Mouse (Mus musculus) telencephalon, adult 2 months (tissue): ENCODE results near the gene Nbl1.

Experiments used
- DNase-seq: peaks from one replicate; pipeline ENCODE4 v3.0.0-alpha.2; 2011; ENCODE audit warnings: low read depth, low spot score

The Nbl1 gene

GRCm38 (mm10) chr4:139092356-139093195, at the start of gene Nbl1:
Gene Nbl1 (minus strand): TSS chr4:139092993.
- DNase-seq: no peak

- DNase-seq: no peak
Measured at GRCm38 (mm10) chr4:139141785-139142184, 49.0 kb upstream of the Nbl1 start.

- DNase-seq: no peak
Measured at GRCm38 (mm10) chr4:139140267-139140666, 47.5 kb upstream of the Nbl1 start.

GRCm38 (mm10) chr4:139136011-139136410, 43.2 kb upstream of the Nbl1 start:
- no peak for DNase-seq

GRCm38 (mm10) chr4:139133109-139133508, 40.3 kb upstream of the Nbl1 start:
- no peak for DNase-seq

- DNase-seq: no peak
Measured at GRCm38 (mm10) chr4:139131858-139132672, 39.3 kb upstream of the Nbl1 start.

- peak; percentile 97 for DNase-seq
Measured at GRCm38 (mm10) chr4:139130701-139131549, 38.1 kb upstream of the Nbl1 start, which contains the start of gene Minos1. Gene Minos1 (minus strand): TSS chr4:139131113.

- no peak for DNase-seq
Measured at GRCm38 (mm10) chr4:139129806-139130700, 37.3 kb upstream of the Nbl1 start.

- DNase-seq: no peak
Measured at GRCm38 (mm10) chr4:139126475-139126874, 33.7 kb upstream of the Nbl1 start.

GRCm38 (mm10) chr4:139124940-139125339, 32.1 kb upstream of the Nbl1 start:
- DNase-seq: no peak

- DNase-seq: no peak
Measured at GRCm38 (mm10) chr4:139122557-139122956, 29.8 kb upstream of the Nbl1 start.

GRCm38 (mm10) chr4:139120998-139121397, 28.2 kb upstream of the Nbl1 start:
- no peak for DNase-seq

GRCm38 (mm10) chr4:139120281-139120814, 27.6 kb upstream of the Nbl1 start:
- DNase-seq: no peak

GRCm38 (mm10) chr4:139116356-139117063, 23.7 kb upstream of the Nbl1 start:
- no peak for DNase-seq

GRCm38 (mm10) chr4:139115721-139116120, 22.9 kb upstream of the Nbl1 start:
- DNase-seq: no peak

GRCm38 (mm10) chr4:139112482-139112881, 19.7 kb upstream of the Nbl1 start:
- no peak for DNase-seq

GRCm38 (mm10) chr4:139111421-139111820, 18.6 kb upstream of the Nbl1 start:
- DNase-seq: no peak

- no peak for DNase-seq
Measured at GRCm38 (mm10) chr4:139110858-139111257, 18.1 kb upstream of the Nbl1 start.

GRCm38 (mm10) chr4:139105453-139105852, 12.7 kb upstream of the Nbl1 start:
- no peak for DNase-seq

GRCm38 (mm10) chr4:139101546-139101945, 8.8 kb upstream of the Nbl1 start:
- DNase-seq: no peak
